Mouse (Mus musculus) kidney, adult 2 months (tissue): ENCODE results near the gene Cyb5b. TPM values are rescaled to one million over a fixed set of nuclear protein-coding genes. Genes with fewer than 3 reads are reported as not detected.

Experiments used
- DNase-seq: peaks from one replicate; pipeline ENCODE4 v3.0.0; 2021
- H3K27ac ChIP-seq: fragments of 200-500 bp; 2 replicates; pipeline ENCODE4 v1.5.1; 2012; ENCODE audit warnings: low read depth, low read length, control low read depth, inconsistent platforms; ENCODE audit not compliant: insufficient read depth
- H3K27me3 ChIP-seq: fragments of 200-500 bp; replicated peaks from 2 replicates; pipeline ENCODE4 v1.6.1; 2012; ENCODE audit warnings: mild to moderate bottlenecking, moderate library complexity, low read length, inconsistent platforms; ENCODE audit not compliant: control insufficient read depth, insufficient read depth
- H3K36me3 ChIP-seq: fragments of 200-500 bp; 2 replicates; pipeline ENCODE4 v1.6.1; 2012; ENCODE audit warnings: mild to moderate bottlenecking, moderate library complexity, low read length, inconsistent platforms; ENCODE audit not compliant: control insufficient read depth, insufficient read depth
- H3K4me1 ChIP-seq: fragments of 200-500 bp; 2 replicates; pipeline ENCODE4 v1.6.1; 2011; ENCODE audit warnings: low read length; ENCODE audit not compliant: control insufficient read depth, insufficient read depth
- H3K4me3 ChIP-seq: fragments of 200-500 bp; 2 replicates; pipeline ENCODE4 v1.5.1; 2011; ENCODE audit warnings: mild to moderate bottlenecking, low read depth, low read length, control low read depth; ENCODE audit not compliant: insufficient read depth
- CTCF ChIP-seq: fragments of 200-500 bp; conservative IDR thresholded peaks from 2 replicates; pipeline ENCODE4 v1.5.1; 2011; ENCODE audit warnings: low read depth, mild to moderate bottlenecking, control low read depth, low read length, moderate library complexity, mixed read lengths; ENCODE audit not compliant: insufficient read depth, insufficient read length
- POLR2A ChIP-seq: fragments of 200-500 bp; IDR thresholded peaks from one replicate; pipeline ENCODE4 v1.6.1; 2011; ENCODE audit warnings: low read depth, low read length, control low read depth
- WGBS: fragments of 180-500 bp; shearing (Covaris S2); methylation state at CpG from one replicate; pipeline ENCODE4 v1.1.7; 2018; 5-methylcytosine and 5-hydroxymethylcytosine counted together
- polyA plus RNA-seq: library from polyadenylated mRNA; depleted of rRNA; stranded (reverse); fragments of >200 nt; gene quantifications from 2 replicates; pipeline ENCODE4 v1.2.3, GENCODE M21; 2012

Gene Cyb5b
- polyA plus RNA-seq, 1 experiment = 203 TPM

DNA sequence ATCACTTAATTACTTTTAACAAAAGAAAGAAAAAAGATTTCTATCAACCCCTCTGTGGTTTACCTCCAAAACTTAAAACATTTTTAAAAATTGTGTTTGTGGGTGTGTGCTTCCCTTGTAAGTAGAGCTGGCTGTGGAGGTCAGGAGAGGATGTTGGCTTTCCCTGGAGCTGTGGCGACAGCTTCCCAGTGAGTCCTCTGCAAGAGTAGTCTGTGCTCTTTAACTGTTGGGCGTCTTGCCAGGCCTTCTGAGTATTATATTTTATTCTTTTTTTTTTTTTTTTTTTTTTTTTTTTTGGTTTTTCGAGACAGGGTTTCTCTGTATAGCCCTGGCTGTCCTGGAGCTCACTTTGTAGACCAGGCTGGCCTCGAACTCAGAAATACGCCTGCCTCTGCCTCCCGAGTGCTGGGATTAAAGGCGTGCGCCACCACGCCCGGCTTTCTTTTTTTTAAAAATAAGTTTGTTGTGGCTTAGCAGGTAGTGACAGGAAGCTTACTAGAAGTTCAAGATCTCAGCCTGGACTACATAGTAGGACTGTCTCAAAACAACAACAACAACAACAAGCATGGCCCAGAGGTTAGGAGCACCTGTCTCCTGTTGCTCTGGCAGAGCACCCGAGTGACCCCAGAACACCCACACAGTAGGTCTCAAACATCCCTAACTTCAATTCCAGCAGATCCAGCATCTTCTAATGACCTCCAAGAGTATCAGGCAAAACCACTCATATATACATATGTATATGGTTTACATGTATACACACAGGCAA, 38.9 kb upstream of the Cyb5b start:
- Histone ChIP-seq H3K4me3 (no peak overlapping the region), H3K36me3 (no peaks in the 10 kb centered on the region), H3K27me3 (no peaks in the 10 kb centered on the region), H3K27ac (no peak overlapping the region), H3K4me1 (peaks cover 2% of the 10 kb centered on the region)
- TF ChIP-seq POLR2A (no peak), CTCF (no peak)
- WGBS = 83% methylated on average over 10 of the region's 11 CpGs
- peak; percentile 56 for DNase-seq

GRCm38 (mm10) chr8:107113209-107113608, 37.2 kb upstream of the Cyb5b start:
- no peak overlapping the region for H3K4me3 ChIP-seq
- DNase-seq = peak; percentile 38
- TF ChIP-seq CTCF = no peak
- TF ChIP-seq POLR2A = no peak
- H3K27me3 ChIP-seq = no peaks in the 10 kb centered on the region
- H3K4me1 ChIP-seq = peaks cover 7% of the 10 kb centered on the region
- no peaks in the 10 kb centered on the region for H3K36me3 ChIP-seq
- WGBS = 65% methylated on average over 4 of the region's 4 CpGs
- no peak overlapping the region for H3K27ac ChIP-seq

DNA sequence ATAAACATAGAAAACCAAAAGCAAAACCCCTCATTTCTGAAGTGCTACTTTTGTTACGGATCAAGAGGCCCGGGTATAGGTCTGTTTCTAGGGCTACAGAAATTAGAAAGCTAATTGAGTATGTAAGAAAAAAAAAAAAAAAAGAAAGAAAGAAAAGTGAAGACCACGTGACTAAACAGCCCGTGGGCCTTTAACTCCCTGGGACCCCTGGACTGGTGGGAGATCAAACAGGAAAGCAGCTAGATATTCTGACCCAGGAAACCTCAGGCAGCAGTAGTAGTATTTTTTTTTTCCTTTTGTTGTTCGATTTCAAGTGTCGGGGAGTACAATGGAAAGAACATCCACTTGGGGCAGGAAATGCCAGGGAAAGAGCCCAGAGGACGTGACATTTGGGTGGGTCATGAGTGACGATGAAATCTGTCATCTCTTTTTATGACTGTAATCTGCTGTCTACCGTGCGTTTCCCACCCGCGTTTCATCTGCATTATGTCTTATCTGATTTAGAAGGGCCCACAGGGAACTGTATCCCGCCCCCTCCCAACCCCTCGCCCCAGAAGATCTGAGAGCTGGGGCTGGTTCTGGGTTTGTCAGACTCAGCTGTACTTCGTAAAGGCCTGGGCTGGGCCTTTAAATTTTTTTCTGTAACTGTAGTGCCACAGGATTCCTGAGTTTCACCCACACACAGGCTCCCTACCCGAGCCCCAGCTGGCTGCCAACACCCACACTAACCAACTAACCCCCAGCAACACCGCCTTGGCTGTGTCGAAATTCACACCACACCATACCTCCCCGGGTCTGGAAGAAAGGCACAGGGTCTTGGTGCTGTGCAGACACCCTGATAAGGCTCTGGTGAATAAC, 36.1 kb upstream of the Cyb5b start:
- Histone ChIP-seq H3K27me3 (no peaks in the 10 kb centered on the region), H3K4me1 (peaks cover 19% of the 10 kb centered on the region), H3K4me3 (peak overlapping the region; percentile 29), H3K36me3 (no peaks in the 10 kb centered on the region), H3K27ac (peak overlapping the region; percentile 82)
- DNase-seq = peak; percentile 59
- TF ChIP-seq POLR2A (no peak), CTCF (no peak)
- 33% methylated on average over 19 of the region's 19 CpGs for WGBS

- TF ChIP-seq POLR2A = no peak
- TF ChIP-seq CTCF = no peak
- Histone ChIP-seq H3K36me3 (no peaks in the 10 kb centered on the region), H3K27me3 (no peaks in the 10 kb centered on the region), H3K27ac (peak overlapping the region; percentile 82), H3K4me3 (peak overlapping the region; percentile 29), H3K4me1 (peaks cover 23% of the 10 kb centered on the region)
- 39% methylated on average over 10 of the region's 10 CpGs for WGBS
- no peak for DNase-seq
Observed at GRCm38 (mm10) chr8:107115008-107115320, 35.5 kb upstream of the Cyb5b start.

DNA sequence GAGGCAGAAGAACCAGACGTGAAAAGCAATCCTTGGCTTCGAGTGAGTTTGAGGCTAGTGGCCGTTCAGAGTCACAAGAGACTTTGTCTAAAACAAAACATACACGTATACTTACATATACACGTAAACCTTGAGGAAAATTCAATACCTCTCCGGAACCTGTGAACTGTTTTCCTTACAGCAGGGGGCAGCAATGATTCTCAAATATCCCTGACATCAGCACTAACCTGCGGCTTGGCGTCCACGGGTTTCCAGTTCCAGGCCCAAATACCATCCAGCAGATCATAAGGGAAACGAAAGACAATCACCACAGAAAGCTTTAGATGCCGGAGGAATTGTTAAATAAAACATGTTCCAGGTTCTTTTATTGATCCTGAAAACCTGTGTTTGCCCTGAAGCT, 34.4 kb upstream of the Cyb5b start:
- Histone ChIP-seq H3K27me3 (no peaks in the 10 kb centered on the region), H3K4me1 (peaks cover 23% of the 10 kb centered on the region), H3K36me3 (no peaks in the 10 kb centered on the region), H3K27ac (peak overlapping the region; percentile 81), H3K4me3 (no peak overlapping the region)
- 4% methylated on average over 11 of the region's 11 CpGs for WGBS
- DNase-seq = peak; percentile 94
- no peak for TF ChIP-seq POLR2A
- TF ChIP-seq CTCF = peak; percentile 74

DNA sequence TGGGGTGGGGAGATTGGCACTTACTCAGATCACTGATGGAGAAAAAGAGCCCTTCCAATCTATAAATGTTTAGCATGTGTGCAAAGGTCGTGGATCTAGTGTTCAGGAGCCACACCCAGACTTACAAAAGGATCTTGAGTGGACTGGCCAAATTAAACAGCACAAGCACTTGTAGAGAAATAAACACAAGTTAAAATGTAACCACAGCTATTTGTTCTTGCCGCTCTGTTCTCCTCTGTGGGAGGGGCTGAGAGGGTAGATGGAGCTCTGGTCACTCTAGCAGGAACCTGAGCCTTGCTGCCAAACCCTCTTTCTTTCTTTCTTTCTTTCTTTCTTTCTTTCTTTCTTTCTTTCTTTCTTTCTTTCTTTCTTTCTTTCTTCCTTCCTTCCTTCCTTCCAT, 33.4 kb upstream of the Cyb5b start:
- H3K4me3 ChIP-seq = no peak overlapping the region
- TF ChIP-seq CTCF (no peak), POLR2A (no peak)
- no peaks in the 10 kb centered on the region for H3K27me3 ChIP-seq
- no peaks in the 10 kb centered on the region for H3K36me3 ChIP-seq
- H3K27ac ChIP-seq = no peak overlapping the region
- 7% methylated on average over 2 of the region's 2 CpGs for WGBS
- DNase-seq = peak; percentile 94
- peaks cover 29% of the 10 kb centered on the region for H3K4me1 ChIP-seq

DNA sequence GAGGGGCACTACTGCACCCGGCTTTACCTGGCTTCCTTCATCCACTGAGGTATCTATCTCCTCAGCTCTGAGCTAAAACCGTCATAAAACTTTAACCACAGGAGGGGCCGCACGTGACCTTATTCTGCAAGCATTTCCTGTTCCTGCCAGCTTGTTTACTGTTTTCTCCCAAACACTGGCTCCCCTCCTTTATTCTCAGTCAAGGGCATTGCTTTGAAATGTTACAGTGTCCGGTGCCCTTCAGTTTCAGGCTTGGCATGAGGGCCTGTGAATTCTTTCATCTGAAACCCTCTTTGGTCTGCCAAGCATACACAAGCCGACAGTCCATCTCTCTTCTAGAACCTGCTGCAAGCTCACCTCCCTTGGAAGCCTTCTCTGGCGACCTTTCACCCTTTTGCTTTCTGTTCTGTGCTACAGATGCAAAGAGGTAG, 31.6 kb upstream of the Cyb5b start:
- Histone ChIP-seq H3K4me1 (peaks cover 45% of the 10 kb centered on the region), H3K36me3 (no peaks in the 10 kb centered on the region), H3K4me3 (no peak overlapping the region), H3K27me3 (no peaks in the 10 kb centered on the region), H3K27ac (peak overlapping the region; percentile 100)
- DNase-seq = peak; percentile 94
- 10% methylated on average over 7 of the region's 7 CpGs for WGBS
- TF ChIP-seq CTCF (no peak), POLR2A (no peak)
